Mouse (Mus musculus) urinary bladder, postnatal 36 days (tissue): ENCODE data around the gene Otogl.
"Not testable (repeated sequence)": the region's sequence is repeated elsewhere in the genome, so short reads cannot be mapped to it uniquely, and the experiment has no call there.

Source experiments
- DNase-seq, 2 experiments: peaks; one replicate each; pipeline ENCODE4 v3.0.0; 2022; ENCODE audit warnings: low spot score in 2 of 2, mixed read lengths in 1 of 2

The Otogl gene

GRCm38 (mm10) chr10:107805203-107805602 is 106.7 kb downstream of the Otogl start:
- DNase-seq = no peak

- not testable (repeated sequence) for DNase-seq
These were observed 107.6 kb downstream of the Otogl start for GRCm38 (mm10) chr10:107804285-107804684.

- DNase-seq = peak; percentile 44 to 57
These were observed 112.1 kb downstream of the Otogl start for GRCm38 (mm10) chr10:107799671-107800353.

GRCm38 (mm10) chr10:107794812-107795756 is 116.8 kb downstream of the Otogl start:
- DNase-seq = no peak

GRCm38 (mm10) chr10:107792491-107792890 is 119.4 kb downstream of the Otogl start:
- no peak for DNase-seq

- no peak for DNase-seq
These were observed 132.4 kb downstream of the Otogl start for GRCm38 (mm10) chr10:107779548-107779947.

- DNase-seq = no peak
These were observed 152.3 kb downstream of the Otogl start for GRCm38 (mm10) chr10:107759624-107760023.

GRCm38 (mm10) chr10:107753471-107753870 is 158.5 kb downstream of the Otogl start:
- no peak for DNase-seq

GRCm38 (mm10) chr10:107752351-107753143 is 159.4 kb downstream of the Otogl start:
- no peak for DNase-seq

- DNase-seq = no peak
These were observed 160.0 kb downstream of the Otogl start for GRCm38 (mm10) chr10:107751944-107752343.

GRCm38 (mm10) chr10:107747566-107747965 is 164.4 kb downstream of the Otogl start:
- no peak for DNase-seq

GRCm38 (mm10) chr10:107746717-107747116 is 165.2 kb downstream of the Otogl start:
- no peak for DNase-seq

- no peak for DNase-seq
These were observed 172.1 kb downstream of the Otogl start for GRCm38 (mm10) chr10:107739815-107740214.

- no peak for DNase-seq
These were observed 174.2 kb downstream of the Otogl start for GRCm38 (mm10) chr10:107737743-107738142.

GRCm38 (mm10) chr10:107735448-107735847 is 176.5 kb downstream of the Otogl start:
- no peak for DNase-seq

GRCm38 (mm10) chr10:107734327-107734726 is 177.6 kb downstream of the Otogl start:
- DNase-seq = no peak

GRCm38 (mm10) chr10:107725631-107726030 is 186.3 kb downstream of the Otogl start:
- DNase-seq = no peak

- DNase-seq = no peak
These were observed 192.1 kb downstream of the Otogl start, which contains the start of gene Ptprq for GRCm38 (mm10) chr10:107719806-107720205. TSS of gene Ptprq (minus strand) at chr10:107720051.
